Mouse (Mus musculus) cerebellum, postnatal 36 days (tissue): ENCODE results near the gene Maz.

Experiments
- DNase-seq, 2 experiments: peaks; one replicate each; pipeline ENCODE4 v3.0.0; 2021 to 2022; ENCODE audit warnings: mixed read lengths in 2 of 2

Maz gene

GRCm38 (mm10) chr7:127026984-127027726 is at the start of gene Maz:
Gene Maz (minus strand): TSS chr7:127027037.
- peak; percentile 99 for DNase-seq

- DNase-seq = no peak
These were observed 49.4 kb upstream of the Maz start for GRCm38 (mm10) chr7:127076188-127076587.

- DNase-seq = no peak
These were observed 46.4 kb upstream of the Maz start for GRCm38 (mm10) chr7:127073221-127073620.

- no peak for DNase-seq
These were observed 44.1 kb upstream of the Maz start for GRCm38 (mm10) chr7:127070871-127071413.

- DNase-seq = no peak
These were observed 39.5 kb upstream of the Maz start for GRCm38 (mm10) chr7:127066317-127066716.

GRCm38 (mm10) chr7:127065538-127065937 is 38.7 kb upstream of the Maz start:
- DNase-seq = no peak

GRCm38 (mm10) chr7:127055026-127055585 is 28.3 kb upstream of the Maz start:
- no peak for DNase-seq

- DNase-seq = peak; percentile 90 to 92
These were observed 15.2 kb upstream of the Maz start, which contains the start of gene Kif22 for GRCm38 (mm10) chr7:127041851-127042672. Gene Kif22 (minus strand): TSS chr7:127042471.

- no peak for DNase-seq
These were observed 4.4 kb upstream of the Maz start for GRCm38 (mm10) chr7:127031244-127031643.

GRCm38 (mm10) chr7:127030172-127030571 is 3.3 kb upstream of the Maz start:
- DNase-seq = no peak

- DNase-seq = peak in 1 of 2 experiments; percentile 61
These were observed 1.0 kb upstream of the Maz start for GRCm38 (mm10) chr7:127027885-127028284.

GRCm38 (mm10) chr7:127026616-127026983 is 237 bp downstream of the Maz start:
- DNase-seq = peak in 1 of 2 experiments; percentile 86

- peak; percentile 70 to 75 for DNase-seq
These were observed 656 bp downstream of the Maz start for GRCm38 (mm10) chr7:127026161-127026600.

GRCm38 (mm10) chr7:127025556-127026160 is 1.2 kb downstream of the Maz start:
- DNase-seq = peak in 1 of 2 experiments; percentile 62

- peak; percentile 85 to 86 for DNase-seq
These were observed 1.9 kb downstream of the Maz start for GRCm38 (mm10) chr7:127024755-127025555.

- peak in 1 of 2 experiments; percentile 41 for DNase-seq
These were observed 2.7 kb downstream of the Maz start for GRCm38 (mm10) chr7:127023896-127024690.

- peak in 1 of 2 experiments; percentile 40 for DNase-seq
These were observed 3.6 kb downstream of the Maz start for GRCm38 (mm10) chr7:127023272-127023691.

- DNase-seq = no peak
These were observed 4.1 kb downstream of the Maz start for GRCm38 (mm10) chr7:127022528-127023271.

GRCm38 (mm10) chr7:127021563-127022527 is 5.0 kb downstream of the Maz start:
- DNase-seq = no peak
